Mouse (Mus musculus) frontal cortex, postnatal 14 days (tissue): ENCODE measurements around the gene Slc4a3.

Experiments used
- DNase-seq, 2 experiments: peaks; one replicate each; pipeline ENCODE4 v3.0.0; 2022; ENCODE audit warnings: low spot score in 2 of 2

The Slc4a3 gene

GRCm38 (mm10) chr1:75559212-75559925, 13.3 kb downstream of the Slc4a3 start:
- peak; percentile 92 to 95 for DNase-seq

GRCm38 (mm10) chr1:75560206-75560913, 14.3 kb downstream of the Slc4a3 start:
- no peak for DNase-seq

DNA sequence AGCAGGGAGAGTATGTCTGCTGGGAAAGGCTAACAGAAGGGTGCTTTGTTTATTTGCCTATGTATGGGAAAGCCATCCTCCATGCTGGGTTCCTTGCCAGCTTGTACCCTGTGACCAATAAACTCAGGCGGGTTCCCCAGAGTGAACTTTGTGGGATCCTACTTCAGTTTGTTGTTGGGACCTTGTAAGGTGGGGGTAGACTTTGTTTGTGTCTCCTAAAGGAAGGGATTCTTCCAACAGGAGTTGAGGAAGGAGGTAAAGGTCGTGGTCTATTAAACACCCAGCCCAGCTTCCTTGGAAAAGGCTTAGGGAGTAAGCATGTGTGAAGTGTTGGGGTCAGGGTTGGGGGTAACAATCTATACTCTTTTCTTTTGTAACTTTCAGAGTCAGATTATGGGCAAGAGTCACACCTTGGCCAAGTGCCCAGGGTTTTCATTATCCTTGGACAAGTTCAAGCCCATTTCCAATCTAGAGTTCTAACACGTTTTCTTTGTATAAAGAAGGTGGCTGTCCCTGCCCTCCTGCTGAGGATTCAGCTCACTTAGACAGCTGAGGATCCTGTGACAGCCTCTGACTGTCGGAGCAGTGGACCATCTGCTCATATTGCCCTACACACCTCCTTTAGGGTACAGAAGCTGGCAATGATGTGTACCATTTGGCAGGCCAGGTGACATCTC, 15.3 kb downstream of the Slc4a3 start:
- no peak for DNase-seq

- DNase-seq, result no peak
Observed at GRCm38 (mm10) chr1:75561898-75562238, 15.8 kb downstream of the Slc4a3 start.

GRCm38 (mm10) chr1:75564102-75564501, 18.0 kb downstream of the Slc4a3 start:
- no peak for DNase-seq

- no peak for DNase-seq
Observed at GRCm38 (mm10) chr1:75564916-75565315, 18.9 kb downstream of the Slc4a3 start.

DNA sequence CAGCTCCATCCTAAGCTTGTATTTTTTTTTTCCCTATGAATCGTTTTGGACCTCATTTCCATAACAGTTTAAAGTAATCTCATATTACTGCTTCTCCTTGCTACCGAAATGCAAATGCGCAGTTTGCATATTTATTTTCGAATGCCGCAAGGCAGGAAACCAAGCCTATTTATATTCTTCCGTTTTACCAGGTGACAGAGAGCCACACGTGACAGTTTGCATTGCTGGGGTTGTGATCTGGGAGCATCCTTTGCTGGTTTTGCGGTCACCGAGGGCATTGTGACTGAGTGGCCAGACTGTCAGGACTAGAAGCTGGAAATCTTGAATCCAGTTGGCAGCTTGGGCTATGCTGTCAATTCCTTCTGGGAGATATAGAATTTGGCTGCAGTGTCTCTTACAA, 19.6 kb downstream of the Slc4a3 start:
- DNase-seq, result no peak

- no peak for DNase-seq
Observed at GRCm38 (mm10) chr1:75570403-75570802, 24.3 kb downstream of the Slc4a3 start.

GRCm38 (mm10) chr1:75572776-75573175, 26.7 kb downstream of the Slc4a3 start:
- no peak for DNase-seq

GRCm38 (mm10) chr1:75573715-75574114, 27.6 kb downstream of the Slc4a3 start:
- no peak for DNase-seq

DNA sequence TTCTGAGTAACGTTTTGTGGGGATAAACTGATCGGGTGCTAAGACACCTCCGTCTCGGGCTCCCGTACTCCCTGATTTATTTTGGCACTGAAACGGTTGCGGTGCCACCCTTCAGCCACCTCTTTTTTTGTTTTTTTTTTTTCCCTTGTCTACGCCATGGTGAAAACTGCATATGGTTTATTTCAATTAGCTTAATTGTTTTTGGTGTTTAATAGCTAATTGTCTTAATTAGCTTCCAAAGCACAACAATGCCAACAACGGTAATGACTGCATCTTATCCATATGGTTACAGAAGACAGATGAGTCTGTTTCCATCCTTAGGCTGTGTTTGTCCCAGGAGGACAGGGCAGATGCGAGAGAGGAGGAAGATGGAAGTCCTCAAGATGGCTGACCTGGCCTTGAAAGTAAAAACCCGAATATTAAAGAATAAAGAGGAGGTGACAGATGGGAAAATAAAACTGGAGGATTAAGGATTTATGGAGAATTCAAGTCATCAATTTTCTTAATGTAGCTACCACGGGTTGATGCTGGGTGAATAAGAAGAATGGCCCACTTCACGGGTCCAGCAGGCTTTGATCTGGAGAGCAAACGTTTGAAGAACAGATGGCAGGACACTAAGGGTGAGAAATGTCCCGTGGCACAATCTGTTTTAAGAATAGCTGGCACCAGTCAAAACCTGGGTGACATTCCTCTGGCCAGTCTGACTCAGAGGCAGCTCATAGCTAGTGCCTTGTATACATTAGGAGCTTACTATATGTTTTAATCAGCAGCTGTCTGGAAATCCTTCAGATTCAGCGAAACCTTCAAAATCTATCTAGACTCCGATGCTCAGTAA, 28.6 kb downstream of the Slc4a3 start:
- no peak for DNase-seq

DNA sequence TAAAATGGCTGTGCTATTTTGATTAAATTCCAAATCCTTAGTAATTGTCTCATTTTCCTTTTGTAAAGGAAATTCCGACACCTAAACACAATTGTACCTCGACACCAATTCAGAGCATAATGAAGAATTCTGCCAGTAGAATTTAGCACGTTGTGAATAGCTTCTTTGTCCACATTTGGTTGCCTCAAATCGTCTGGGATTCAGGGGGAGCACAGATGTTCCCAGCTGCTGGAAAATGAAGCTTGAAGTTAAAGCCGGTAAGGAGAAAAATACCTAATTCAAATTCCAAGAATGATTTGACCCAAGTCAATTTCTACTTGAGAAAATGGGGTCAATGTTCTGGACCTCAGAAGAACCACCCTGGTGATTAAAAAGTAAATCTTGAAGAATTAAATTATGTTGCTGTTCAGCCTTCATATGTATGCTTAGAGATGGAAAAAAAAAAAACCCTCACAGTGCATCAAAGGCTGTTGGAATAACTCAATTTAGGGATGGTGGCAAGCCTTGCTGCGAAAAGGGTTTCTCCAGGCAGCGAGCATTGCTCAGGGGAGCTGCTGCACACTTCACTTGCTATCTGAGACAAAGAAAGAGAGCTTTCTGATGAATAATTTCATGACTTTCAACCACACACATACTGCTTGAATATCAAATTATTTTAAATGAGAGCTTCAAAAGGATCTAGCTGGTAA, 36.0 kb downstream of the Slc4a3 start:
- DNase-seq, result no peak

DNA sequence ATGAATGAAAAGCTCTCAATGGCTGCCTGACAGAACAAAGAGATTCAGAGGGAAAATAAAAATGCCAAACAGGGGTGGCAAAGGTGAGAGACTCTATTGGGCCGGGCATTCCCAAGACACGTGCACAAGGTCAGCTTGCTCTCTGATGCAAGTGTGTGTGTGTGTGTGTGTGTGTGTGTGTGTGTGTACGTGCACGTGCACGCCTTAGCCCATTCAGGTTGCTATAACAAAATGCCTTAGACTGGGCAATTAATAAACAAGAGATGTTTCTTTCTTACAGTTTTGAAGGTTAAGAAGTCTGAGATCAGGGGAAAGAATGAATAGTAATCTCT, 36.5 kb downstream of the Slc4a3 start:
- DNase-seq, result no peak

DNA sequence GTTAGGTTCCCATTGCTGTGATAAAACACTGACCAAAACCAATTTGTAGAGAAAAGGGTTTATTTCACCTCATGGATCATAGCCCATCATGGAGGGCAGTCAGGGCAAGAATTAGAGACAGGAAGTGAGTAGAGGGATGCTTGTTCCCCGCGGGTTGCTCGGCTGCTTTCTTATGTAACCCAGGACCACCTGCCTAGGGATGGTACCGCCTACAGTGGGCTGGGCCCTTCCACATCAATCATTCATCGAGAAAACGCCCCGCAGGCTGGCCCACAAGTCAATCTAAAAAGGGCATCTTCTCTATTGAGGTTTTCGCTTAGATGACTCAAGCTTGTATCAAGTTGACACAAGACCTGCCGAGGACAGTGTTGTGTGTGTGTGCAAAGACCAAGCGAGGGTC, 37.0 kb downstream of the Slc4a3 start:
- DNase-seq, result no peak

DNA sequence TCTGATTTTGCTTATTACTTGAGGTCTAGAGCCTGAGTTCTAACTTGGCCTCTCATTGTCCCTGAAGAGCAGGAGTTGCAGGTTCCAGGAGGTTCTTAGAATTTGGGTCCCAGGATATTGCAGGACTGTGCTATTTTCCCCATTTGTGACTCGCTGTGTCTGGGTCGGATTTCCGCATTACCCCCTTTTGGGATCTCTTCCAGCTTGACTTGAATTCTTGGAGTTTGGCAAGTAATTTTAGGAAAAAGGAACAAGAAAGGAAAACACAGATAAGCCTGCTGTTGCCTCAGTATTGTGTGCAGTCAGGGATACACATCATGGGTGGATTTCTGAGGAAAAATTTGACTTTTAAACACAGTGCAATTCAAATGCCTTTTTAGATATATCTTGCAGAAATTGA, 40.7 kb downstream of the Slc4a3 start:
- DNase-seq, result no peak

DNA sequence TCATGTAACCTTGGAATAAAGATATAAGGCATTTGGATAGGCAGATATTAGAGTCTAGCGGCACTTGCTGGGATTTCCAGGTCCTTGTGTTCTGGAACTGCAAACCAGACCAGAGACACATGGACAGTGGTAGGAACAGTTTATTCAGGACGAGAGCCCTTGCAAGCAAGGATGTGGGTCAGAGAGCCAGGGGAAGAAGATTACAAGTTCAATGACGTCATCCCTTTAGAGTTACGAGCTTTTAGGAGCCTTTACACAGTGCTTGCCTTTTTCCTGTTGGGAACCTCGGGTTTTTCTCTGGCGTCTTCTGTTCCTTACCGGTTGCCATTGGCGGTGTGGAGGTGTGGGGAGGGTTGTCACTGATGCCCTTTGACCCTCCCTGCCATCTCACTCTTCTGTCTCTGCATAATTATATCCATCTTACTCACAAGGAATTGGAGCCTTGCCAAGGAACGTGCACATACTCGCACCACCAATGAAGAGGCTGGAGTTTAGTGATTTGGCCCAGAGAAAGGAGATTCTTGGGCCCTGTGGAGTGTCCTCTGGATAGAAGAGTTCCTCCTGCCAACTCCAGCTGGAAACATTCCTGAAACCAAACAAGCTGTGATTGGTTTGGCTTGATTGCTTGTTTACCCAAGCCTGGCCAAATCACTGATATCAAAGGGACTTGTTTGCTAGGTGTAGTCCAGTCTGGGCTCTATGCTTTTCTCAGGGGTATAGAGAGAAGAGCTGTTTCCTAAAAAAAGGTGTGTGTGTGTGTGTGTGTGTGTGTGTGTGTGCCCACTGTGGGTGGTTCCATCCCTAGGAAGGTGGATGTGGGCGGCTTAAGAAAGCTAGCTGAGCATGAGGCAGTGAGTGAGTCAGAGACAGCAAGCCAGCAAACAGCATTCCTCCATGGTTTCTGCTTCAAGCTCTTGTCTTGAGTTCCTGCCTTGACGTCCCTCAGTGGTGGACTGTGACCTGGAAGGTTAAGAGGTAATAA, 42.0 kb downstream of the Slc4a3 start:
- DNase-seq, result no peak

DNA sequence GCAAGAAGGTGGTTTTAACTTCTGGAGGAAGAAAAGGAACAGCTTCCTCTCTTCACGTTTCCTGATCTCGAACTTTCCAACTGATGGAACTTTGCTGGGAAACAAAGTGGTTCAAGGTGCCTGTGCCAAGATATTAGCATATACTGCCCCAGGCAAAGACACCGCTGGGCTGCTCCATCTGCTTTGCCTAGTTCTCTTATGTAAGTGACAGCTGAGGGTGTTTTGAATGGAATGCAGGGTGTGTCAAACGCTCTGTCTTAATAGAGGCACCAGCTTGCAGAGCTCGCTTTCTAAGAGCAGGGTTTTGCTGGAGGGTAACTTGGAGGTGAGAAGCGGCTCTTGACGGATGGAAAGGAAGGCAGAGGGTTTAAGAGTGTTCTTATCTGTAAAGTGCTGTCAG, 42.8 kb downstream of the Slc4a3 start:
- DNase-seq, result peak in 1 of 2 experiments; percentile 23

DNA sequence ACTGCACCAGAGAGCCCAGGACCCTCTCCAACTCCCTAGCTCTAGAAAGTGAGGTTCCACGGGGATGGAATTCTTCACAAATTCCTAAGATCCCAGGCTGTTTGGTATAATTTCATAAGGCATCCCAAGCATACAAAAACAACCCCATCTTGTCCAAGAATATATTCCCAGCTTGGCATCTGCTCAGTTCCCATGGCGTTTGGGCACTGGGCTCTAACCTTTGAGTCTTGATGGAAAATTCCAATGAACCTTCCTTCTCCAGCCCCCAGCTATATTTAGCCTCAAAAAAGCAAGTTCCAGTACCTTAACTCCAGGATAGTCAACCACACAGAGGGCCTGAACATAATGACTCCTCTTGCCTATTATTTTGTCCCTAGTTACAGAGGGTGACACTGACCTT, 43.9 kb downstream of the Slc4a3 start:
- DNase-seq, result no peak

GRCm38 (mm10) chr1:75593956-75594355, 47.9 kb downstream of the Slc4a3 start:
- DNase-seq, result no peak

DNA sequence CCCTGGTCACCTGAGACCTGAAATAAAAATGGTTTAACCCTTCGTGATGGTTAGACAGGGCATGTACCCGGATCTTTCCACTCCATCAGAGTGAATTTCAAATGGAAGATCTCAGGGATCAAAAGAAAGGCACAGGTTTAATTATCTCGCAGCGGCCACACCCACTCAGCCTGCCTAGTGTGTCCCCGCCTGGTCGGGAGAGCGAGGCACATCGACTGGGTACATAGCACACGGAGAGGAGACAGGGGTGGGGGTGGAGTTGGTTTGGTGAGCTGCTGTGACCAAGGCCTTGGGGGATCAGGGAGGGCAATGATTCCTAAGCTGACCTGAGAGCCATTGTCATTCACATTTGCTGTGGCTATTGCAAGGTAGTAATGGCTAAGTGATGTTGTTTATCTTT, 48.8 kb downstream of the Slc4a3 start:
- no peak for DNase-seq
